Mouse (Mus musculus) forebrain, embryonic 16.5 days (tissue): Measurements from ENCODE around the gene Hoxa7. TPM values are rescaled to one million over a fixed set of nuclear protein-coding genes. Genes with fewer than 3 reads are reported as not detected.

Experiments used
- ATAC-seq: fragments of 200-750 bp; cut with Nextera tagmentation; 2 replicates; pipeline ENCODE4 v1.8.0; 2017; ENCODE audit warnings: mild to moderate bottlenecking, moderate library complexity
- H3K27ac ChIP-seq: fragments of 300-500 bp; sonication (generic); 2 replicates; pipeline ENCODE4 v1.5.1; 2014; ENCODE audit warnings: low read length, control low read depth
- H3K27me3 ChIP-seq: fragments of 300-500 bp; sonication (generic); replicated peaks from 2 replicates; pipeline ENCODE4 v1.6.1; 2014; ENCODE audit warnings: low read length; ENCODE audit not compliant: control insufficient read depth, insufficient read depth
- H3K36me3 ChIP-seq: fragments of 300-500 bp; sonication (generic); 2 replicates; pipeline ENCODE4 v1.6.1; 2014; ENCODE audit not compliant: control insufficient read depth, insufficient read depth
- H3K4me1 ChIP-seq: fragments of 300-500 bp; sonication (generic); replicated peaks from 2 replicates; pipeline ENCODE4 v1.6.1; 2014; ENCODE audit warnings: low read length; ENCODE audit not compliant: control insufficient read depth, insufficient read depth
- H3K4me2 ChIP-seq: fragments of 300-500 bp; sonication (generic); 2 replicates; pipeline ENCODE4 v1.6.1; 2014; ENCODE audit warnings: mild to moderate bottlenecking, low read length, control low read depth
- H3K4me3 ChIP-seq: fragments of 300-500 bp; sonication (generic); replicated peaks from 2 replicates; pipeline ENCODE4 v1.5.1; 2014; ENCODE audit warnings: mild to moderate bottlenecking, low read length, control low read depth
- H3K9ac ChIP-seq: fragments of 300-500 bp; sonication (generic); replicated peaks from 2 replicates; pipeline ENCODE4 v1.6.1; 2014; ENCODE audit warnings: low read depth, low read length, control low read depth
- H3K9me3 ChIP-seq: fragments of 300-500 bp; sonication (generic); 2 replicates; pipeline ENCODE4 v1.6.1; 2016; ENCODE audit warnings: low read length; ENCODE audit not compliant: control insufficient read depth
- WGBS: fragments of 180-500 bp; shearing (Covaris S2); extraction: QIAGEN DNeasy Blood & Tissue Kit; methylation state at CpG from one replicate; pipeline ENCODE4 v1.1.7; 2014; 5-methylcytosine and 5-hydroxymethylcytosine counted together
- polyA plus RNA-seq: library from polyadenylated mRNA; unstranded; fragments of >200 nt; fragmentation: Nextera tagmentation; extraction: Ambion mirVana; gene quantifications from 2 replicates; pipeline ENCODE4 v1.2.1, GENCODE M21; 2015

The Hoxa7 gene
- polyA plus RNA-seq, 1 experiment from 2014 or later, result not detected

DNA sequence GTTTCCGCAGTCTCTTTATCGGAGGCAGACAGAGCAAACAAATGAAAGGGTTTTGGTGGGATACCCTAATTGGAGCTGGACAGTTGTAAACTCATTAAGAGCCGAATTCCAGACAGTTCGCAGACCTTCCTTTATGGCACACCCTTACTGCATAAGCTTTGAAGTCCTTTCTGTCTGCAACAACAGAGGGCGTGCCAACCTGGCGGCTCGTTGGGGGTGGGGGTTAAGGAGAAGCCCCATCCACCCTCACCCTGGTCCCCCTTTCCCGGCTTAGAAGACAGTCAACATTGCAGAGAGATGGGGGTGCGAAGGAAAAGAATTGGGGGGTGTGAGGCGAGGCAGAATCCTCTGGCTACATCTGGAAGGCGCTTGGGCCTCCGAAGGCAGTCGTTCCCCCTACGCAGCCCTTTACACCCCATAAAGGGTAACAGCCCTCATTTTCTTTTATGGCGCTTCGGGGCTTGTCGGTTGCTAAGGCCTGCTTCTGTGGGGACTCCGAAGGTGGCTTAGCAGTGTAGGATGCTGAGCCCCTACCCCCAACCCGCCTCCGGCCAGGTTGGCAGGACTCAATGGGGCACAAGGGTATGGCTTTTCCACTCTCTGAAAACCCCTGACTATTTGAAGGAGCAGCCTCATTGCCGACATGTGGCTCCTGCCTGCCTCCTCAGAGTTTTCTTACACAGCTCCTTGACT is 485 bp upstream of the Hoxa7 start:
- Histone ChIP-seq H3K4me1 (peaks cover 13% of the 10 kb centered on the region), H3K27me3 (peaks cover 95% of the 10 kb centered on the region), H3K9ac (no peak overlapping the region), H3K4me3 (peak overlapping the region; percentile 51), H3K9me3 (no peaks in the 10 kb centered on the region), H3K36me3 (no peaks in the 10 kb centered on the region), H3K4me2 (peak overlapping the region; percentile 95), H3K27ac (no peak overlapping the region)
- ATAC-seq, result peak; percentile 24; the same call in 1 of the 2 replicates
- WGBS, result 6% methylated on average over 21 of the region's 21 CpGs

DNA sequence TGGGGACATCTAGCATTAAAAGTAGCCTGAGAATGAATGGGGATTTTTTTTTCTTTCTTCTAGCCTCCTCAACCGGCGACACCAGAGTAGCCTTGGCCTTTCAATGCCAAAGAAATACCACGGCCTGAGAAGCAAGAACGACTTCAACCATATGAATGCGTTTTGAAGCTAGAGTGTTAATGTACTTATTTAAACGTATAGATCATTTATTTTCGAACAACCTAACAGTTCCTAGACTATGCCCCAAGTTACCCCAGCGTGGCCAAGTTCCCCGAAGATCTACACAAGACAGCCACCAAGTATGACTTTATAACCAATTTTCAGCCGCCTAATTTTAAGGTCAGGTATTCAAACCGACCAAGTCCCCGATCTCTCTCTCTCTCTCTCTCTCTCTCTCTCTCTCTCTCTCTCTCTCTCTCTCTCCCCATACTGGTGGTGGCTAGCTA is 766 bp downstream of the Hoxa7 start:
- H3K4me3 ChIP-seq, result peak overlapping the region; percentile 51; the same call in 1 of the 2 replicates
- 5% methylated on average over 12 of the region's 12 CpGs for WGBS

DNA sequence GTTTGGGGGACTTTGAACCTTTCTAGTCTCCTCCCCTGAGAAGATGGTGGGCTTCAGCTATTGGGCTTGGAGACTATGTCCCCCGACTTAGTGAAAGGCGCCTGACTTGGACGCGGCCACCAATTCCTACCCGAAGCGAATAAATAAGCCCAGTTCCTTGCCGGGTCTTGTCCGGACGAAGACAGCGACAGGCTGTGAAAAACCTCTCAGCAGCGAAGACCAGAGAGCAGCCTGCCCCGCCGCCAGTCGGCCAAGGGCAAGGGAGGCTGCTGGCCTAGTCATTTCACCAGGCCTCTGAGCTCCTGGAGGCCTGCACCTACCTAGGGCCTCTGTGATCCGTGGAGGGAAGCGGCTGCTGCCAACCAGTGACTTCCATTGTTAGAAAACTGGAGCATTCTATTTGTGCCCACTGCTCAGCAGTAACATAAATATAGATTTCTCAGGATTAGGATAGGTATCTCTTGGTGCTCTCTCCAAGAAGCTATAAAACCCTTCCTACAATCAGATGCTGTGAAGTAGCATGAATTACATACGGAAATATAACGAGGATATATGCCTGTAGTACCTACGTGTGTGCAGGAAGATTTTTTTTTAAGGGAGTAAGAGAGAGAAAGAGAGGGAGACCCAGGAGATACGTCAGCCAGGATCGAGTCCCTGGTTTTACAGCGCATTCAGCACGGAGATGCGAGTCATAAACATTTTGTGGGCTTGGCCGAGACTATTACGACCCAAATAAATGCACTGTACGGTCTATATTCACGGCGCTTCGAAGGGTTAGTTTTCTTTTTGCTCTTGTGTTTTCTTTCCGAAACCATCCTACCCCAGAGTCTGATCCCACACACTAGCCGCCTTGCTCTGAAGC is 1.4 kb downstream of the Hoxa7 start:
- Histone ChIP-seq H3K4me1 (peaks cover 17% of the 10 kb centered on the region), H3K36me3 (no peaks in the 10 kb centered on the region), H3K9me3 (no peaks in the 10 kb centered on the region), H3K4me3 (no peak overlapping the region), H3K27me3 (peaks cover 93% of the 10 kb centered on the region), H3K9ac (no peak overlapping the region), H3K27ac (no peak overlapping the region), H3K4me2 (no peak overlapping the region)
- no peak for ATAC-seq
- 10% methylated on average over 32 of the region's 32 CpGs for WGBS

More for the DNA sequence above, 766 bp downstream of the Hoxa7 start:
- ATAC-seq, result no peak
- H3K27me3 ChIP-seq, result peaks cover 93% of the 10 kb centered on the region
- H3K9ac ChIP-seq, result no peak overlapping the region
- peak overlapping the region; percentile 95 for H3K4me2 ChIP-seq
- no peaks in the 10 kb centered on the region for H3K9me3 ChIP-seq
- H3K27ac ChIP-seq, result no peak overlapping the region
- no peaks in the 10 kb centered on the region for H3K36me3 ChIP-seq
- peaks cover 17% of the 10 kb centered on the region for H3K4me1 ChIP-seq

DNA sequence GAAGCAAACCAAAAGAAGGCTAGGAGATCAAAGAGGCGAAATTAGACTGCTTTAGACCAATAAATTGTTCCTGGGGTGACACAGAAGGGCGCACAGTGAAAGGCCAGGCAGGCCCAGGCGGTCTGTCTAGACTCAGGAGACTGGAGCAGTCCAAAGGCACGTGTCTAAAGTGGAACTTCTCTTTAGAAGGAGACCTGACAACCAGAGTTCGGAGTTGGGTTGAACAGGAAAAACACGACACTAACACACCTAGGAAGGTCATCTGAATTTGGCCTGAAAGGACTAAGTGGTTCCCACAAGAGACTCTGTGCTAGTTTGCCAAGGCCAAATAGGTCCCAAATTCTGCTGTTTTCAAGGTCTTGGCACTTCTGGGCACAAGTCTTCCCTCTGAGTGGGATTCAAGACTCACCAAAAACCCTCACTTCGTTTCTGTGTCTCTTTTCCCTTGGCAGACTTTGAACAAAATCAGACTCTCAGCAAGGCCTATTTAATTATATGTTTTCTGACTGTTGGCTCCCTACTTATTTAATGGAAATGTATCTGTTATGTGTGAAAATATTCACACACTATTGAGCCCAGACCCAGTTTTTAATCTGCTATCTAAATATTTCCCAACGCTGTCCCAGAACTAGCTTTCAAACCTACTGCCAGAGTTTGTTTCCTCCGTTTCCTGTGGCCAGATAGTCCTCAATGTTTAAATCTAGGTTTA is 2.3 kb downstream of the Hoxa7 start:
- Histone ChIP-seq H3K9ac (no peak overlapping the region), H3K4me1 (peaks cover 17% of the 10 kb centered on the region), H3K4me3 (no peak overlapping the region), H3K27me3 (peaks cover 93% of the 10 kb centered on the region), H3K9me3 (no peaks in the 10 kb centered on the region), H3K4me2 (no peak overlapping the region), H3K36me3 (no peaks in the 10 kb centered on the region), H3K27ac (no peak overlapping the region)
- no peak for ATAC-seq
- WGBS, result 17% methylated on average over 9 of the region's 9 CpGs

DNA sequence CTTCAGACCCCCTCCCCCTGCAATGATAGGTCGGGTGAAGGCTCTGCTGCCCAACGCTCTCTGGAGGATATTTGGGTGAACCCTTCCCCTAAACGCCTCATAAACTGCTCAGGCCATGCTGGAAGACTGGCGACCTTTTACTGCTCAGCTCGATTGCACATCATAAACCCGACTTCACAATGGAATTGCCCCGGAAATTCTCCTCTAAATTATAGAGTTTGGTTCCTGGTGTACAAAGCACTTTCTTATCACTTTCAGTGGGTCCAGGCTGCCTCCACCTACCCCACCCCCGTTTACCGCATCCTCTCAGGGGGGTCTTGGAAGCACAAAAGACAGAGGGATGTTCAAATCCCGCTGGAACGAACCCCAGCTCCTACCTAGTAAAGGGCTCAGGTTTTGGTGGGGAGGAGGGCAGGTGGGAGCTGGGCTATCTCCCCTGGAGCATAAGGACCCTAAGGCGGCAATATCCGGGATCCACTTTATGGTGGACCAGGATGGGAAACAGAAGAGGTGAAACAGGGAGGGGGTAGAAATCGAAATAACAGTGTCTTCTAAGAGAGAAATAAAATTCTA is 2.9 kb downstream of the Hoxa7 start:
- 6% methylated on average over 14 of the region's 14 CpGs for WGBS
- Histone ChIP-seq H3K4me3 (no peak overlapping the region), H3K9me3 (no peaks in the 10 kb centered on the region), H3K9ac (no peak overlapping the region), H3K4me1 (peaks cover 17% of the 10 kb centered on the region), H3K36me3 (no peaks in the 10 kb centered on the region), H3K27me3 (peaks cover 94% of the 10 kb centered on the region), H3K4me2 (no peak overlapping the region), H3K27ac (no peak overlapping the region)
- ATAC-seq, result no peak

DNA sequence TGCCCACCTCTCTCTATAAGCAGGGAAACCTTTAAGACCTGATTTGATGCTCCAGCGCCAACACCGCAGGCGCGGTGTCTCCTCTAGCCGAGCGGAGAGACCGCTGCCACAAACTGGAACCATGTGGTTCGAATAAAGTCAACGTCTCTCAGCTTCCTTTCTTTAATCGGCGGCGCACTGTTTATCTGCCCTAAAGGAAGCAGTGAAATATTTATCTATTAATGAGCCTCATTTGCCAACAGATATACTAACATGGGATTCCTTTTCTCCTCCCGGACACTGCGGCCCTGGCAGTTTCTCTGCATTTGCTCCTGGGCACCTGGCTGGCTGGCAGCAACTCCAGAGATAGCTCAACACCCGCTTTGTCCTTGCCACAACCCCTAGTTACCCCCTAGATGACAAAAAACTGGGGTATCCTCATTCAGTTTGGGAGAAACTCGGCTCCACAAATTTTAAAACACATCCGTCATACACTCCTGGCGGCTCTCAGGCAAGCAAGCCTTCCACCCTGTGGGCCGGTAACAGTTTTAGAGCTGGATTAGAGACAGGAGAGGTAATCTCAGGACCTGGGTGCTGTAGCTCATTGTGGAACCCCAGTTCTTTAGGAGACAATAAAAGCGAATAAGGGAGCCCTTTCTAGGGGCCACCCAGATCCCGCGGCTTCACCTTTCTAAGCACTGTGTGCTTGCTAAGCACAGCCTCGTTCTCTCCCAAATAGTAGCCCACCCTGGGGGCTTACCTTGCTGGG is 3.6 kb downstream of the Hoxa7 start:
- peaks cover 17% of the 10 kb centered on the region for H3K4me1 ChIP-seq
- H3K9ac ChIP-seq, result no peak overlapping the region
- ATAC-seq, result no peak
- no peaks in the 10 kb centered on the region for H3K9me3 ChIP-seq
- WGBS, result 4% methylated on average over 23 of the region's 23 CpGs
- no peak overlapping the region for H3K4me2 ChIP-seq
- H3K27me3 ChIP-seq, result peaks cover 94% of the 10 kb centered on the region
- H3K27ac ChIP-seq, result no peak overlapping the region
- no peak overlapping the region for H3K4me3 ChIP-seq
- no peaks in the 10 kb centered on the region for H3K36me3 ChIP-seq

DNA sequence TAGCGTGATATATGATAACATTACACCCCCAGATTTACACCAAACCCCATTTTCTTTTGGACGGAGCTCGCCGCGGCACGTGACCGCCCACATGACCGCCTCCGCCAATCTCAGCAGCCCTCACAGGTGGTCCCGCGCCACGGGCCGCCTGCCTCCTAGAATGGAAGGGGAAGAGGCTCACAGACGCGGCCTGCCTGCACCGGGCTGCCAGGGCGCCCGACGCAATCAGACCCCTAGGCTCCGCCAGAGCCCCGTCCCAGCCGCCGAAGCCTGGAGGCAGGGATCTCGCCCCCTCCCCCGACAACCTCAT is 4.2 kb downstream of the Hoxa7 start:
- H3K4me1 ChIP-seq, result peaks cover 17% of the 10 kb centered on the region
- peaks cover 94% of the 10 kb centered on the region for H3K27me3 ChIP-seq
- peak; percentile 41; the same call in 1 of the 2 replicates for ATAC-seq
- WGBS, result under 1% methylated on average over 25 of the region's 25 CpGs
- H3K9ac ChIP-seq, result no peak overlapping the region
- H3K4me3 ChIP-seq, result peak overlapping the region; percentile 24
- peak overlapping the region; percentile 39 for H3K4me2 ChIP-seq
- no peaks in the 10 kb centered on the region for H3K9me3 ChIP-seq
- H3K36me3 ChIP-seq, result no peaks in the 10 kb centered on the region
- H3K27ac ChIP-seq, result no peak overlapping the region

DNA sequence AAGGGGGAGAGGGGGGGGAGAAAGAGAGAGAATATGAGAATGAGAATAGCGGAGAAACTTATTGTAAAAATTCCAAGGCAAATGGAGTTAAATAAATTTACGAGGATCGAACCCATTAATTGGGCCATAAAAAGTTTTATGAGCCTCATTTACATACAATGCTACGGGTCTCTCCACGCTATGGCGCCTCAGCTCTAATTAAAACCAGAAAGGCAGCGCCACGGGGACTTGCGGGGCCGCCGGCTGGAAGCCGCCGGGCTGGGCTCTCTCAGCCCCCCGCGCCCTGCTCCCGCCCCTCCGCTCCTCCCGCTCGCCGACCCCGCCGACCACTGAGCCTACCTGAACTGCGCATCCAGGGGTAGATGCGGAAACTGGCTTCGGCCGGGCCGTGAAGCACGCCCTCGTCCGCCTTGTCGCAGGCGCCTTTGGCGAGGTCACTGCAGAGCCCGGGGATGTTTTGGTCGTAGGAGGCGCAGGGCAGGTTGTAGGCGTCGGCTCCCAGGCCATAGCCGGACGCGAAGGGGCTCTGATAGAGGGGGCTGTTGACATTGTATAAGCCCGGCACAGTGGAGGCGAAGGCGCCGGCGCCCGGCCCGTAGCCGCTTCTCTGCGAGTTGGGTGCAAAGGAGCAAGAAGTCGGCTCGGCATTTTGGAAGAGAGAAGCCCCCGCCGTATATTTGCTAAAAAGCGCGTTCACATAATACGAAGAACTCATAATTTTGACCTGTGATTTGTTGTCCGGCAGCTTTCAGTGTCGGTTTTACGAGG is 4.8 kb downstream of the Hoxa7 start:
- no peaks in the 10 kb centered on the region for H3K9me3 ChIP-seq
- peak overlapping the region; percentile 39 for H3K4me2 ChIP-seq
- peaks cover 94% of the 10 kb centered on the region for H3K27me3 ChIP-seq
- ATAC-seq, result no peak
- H3K36me3 ChIP-seq, result no peaks in the 10 kb centered on the region
- H3K4me1 ChIP-seq, result peaks cover 15% of the 10 kb centered on the region
- no peak overlapping the region for H3K9ac ChIP-seq
- 2% methylated on average over 60 of the region's 60 CpGs for WGBS
- H3K27ac ChIP-seq, result no peak overlapping the region
- H3K4me3 ChIP-seq, result peak overlapping the region; percentile 24
